Mouse (Mus musculus) frontal cortex, adult (tissue): ENCODE measurements around the gene Cmtm4.
A peak's percentile ranks its signal among the peaks of the same experiment; 100 is the strongest.

Experiments used
- ATAC-seq: cut with Nextera tagmentation; 2 replicates; pipeline ENCODE4 v1.9.2; 2017; ENCODE audit warnings: mild to moderate bottlenecking, moderate library complexity, mixed read lengths; ENCODE audit not compliant: low TSS enrichment

Cmtm4 gene

GRCm38 (mm10) chr8:104411468-104411867 is 15.9 kb upstream of the Cmtm4 start:
- ATAC-seq, result peak; percentile 72

GRCm38 (mm10) chr8:104410628-104411273 is 15.1 kb upstream of the Cmtm4 start:
- peak; percentile 54 for ATAC-seq

GRCm38 (mm10) chr8:104408328-104409110 is 12.9 kb upstream of the Cmtm4 start:
- ATAC-seq, result no peak

GRCm38 (mm10) chr8:104406340-104407128 is 10.9 kb upstream of the Cmtm4 start:
- ATAC-seq, result no peak

GRCm38 (mm10) chr8:104405430-104406187 is 10.0 kb upstream of the Cmtm4 start:
- ATAC-seq, result no peak

GRCm38 (mm10) chr8:104403596-104403995 is 8.0 kb upstream of the Cmtm4 start:
- ATAC-seq, result 0 out of 2 replicates have a peak, but pooled peaks have one; percentile 29

GRCm38 (mm10) chr8:104394801-104395702 is 555 bp downstream of the Cmtm4 start:
- peak; percentile 62 for ATAC-seq

- ATAC-seq, result no peak
Measured at GRCm38 (mm10) chr8:104393767-104394166, 1.8 kb downstream of the Cmtm4 start.

GRCm38 (mm10) chr8:104393139-104393538 is 2.5 kb downstream of the Cmtm4 start:
- no peak for ATAC-seq

- no peak for ATAC-seq
Measured at GRCm38 (mm10) chr8:104390245-104390644, 5.4 kb downstream of the Cmtm4 start.

GRCm38 (mm10) chr8:104387980-104388379 is 7.6 kb downstream of the Cmtm4 start:
- ATAC-seq, result no peak

GRCm38 (mm10) chr8:104387501-104387900 is 8.1 kb downstream of the Cmtm4 start:
- ATAC-seq, result no peak

GRCm38 (mm10) chr8:104386693-104387092 is 8.9 kb downstream of the Cmtm4 start:
- ATAC-seq, result no peak

- ATAC-seq, result no peak
Measured at GRCm38 (mm10) chr8:104383977-104384376, 11.6 kb downstream of the Cmtm4 start.

GRCm38 (mm10) chr8:104383296-104383695 is 12.3 kb downstream of the Cmtm4 start:
- peak; percentile 56 for ATAC-seq

GRCm38 (mm10) chr8:104380961-104381411 is 14.6 kb downstream of the Cmtm4 start:
- ATAC-seq, result no peak

- no peak for ATAC-seq
Measured at GRCm38 (mm10) chr8:104380269-104380668, 15.3 kb downstream of the Cmtm4 start.

GRCm38 (mm10) chr8:104379301-104379836 is 16.2 kb downstream of the Cmtm4 start:
- peak; percentile 53 for ATAC-seq

- ATAC-seq, result no peak
Measured at GRCm38 (mm10) chr8:104376669-104377068, 18.9 kb downstream of the Cmtm4 start.

- ATAC-seq, result peak; percentile 72
Measured at GRCm38 (mm10) chr8:104375959-104376358, 19.6 kb downstream of the Cmtm4 start.
